Mouse (Mus musculus) T-cell, adult 2 months (primary cell): Measurements from ENCODE around the gene Prkce.

Source experiments
- DNase-seq: peaks from one replicate; pipeline ENCODE4 v3.0.0; 2022; ENCODE audit warnings: low spot score

The Prkce gene

DNA sequence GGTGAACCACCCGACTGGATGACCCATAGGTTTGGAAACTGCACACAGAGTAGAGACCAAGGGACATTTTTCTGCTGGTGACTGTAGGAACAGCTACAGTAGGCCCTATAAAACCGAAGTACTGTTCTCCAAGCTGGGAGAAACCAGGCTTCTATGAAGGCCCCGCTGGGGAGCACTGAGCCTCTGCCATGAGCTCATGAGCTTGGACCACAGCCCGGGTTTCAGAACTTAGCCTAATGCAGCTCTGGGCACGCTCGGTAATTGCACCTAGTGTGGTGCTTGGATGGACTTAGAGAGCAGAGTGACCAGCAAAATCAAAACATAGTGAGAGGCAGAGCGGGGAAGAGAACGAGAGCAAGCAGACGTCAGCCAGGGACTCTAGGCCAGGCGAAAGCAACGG, 134.7 kb downstream of the Prkce start:
- DNase-seq, result no peak

- no peak for DNase-seq
These were observed 135.3 kb downstream of the Prkce start for GRCm38 (mm10) chr17:86302861-86303331.

- DNase-seq, result no peak
These were observed 136.0 kb downstream of the Prkce start for GRCm38 (mm10) chr17:86303401-86304243.

- DNase-seq, result no peak
These were observed 137.5 kb downstream of the Prkce start for GRCm38 (mm10) chr17:86304923-86305630.

DNA sequence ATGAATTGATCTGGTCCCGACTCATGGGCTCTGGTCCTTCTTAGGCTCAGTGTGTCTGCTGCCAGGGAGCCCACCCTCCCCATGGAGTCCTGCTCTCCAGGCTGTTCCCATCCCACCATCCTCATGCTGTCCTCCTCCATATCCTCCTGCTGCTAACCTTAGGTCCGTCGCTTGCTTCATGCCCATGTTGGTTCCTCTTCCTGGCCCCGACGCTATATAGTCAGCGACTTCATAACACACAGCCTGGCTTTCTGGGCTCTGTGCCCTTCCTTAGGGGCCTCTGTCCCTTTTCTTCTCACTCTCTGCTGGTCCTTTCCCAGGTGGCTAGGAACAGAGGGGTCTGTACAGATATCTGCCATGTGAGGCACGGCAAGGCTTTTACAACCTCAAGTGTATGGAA, 138.6 kb downstream of the Prkce start:
- no peak for DNase-seq

DNA sequence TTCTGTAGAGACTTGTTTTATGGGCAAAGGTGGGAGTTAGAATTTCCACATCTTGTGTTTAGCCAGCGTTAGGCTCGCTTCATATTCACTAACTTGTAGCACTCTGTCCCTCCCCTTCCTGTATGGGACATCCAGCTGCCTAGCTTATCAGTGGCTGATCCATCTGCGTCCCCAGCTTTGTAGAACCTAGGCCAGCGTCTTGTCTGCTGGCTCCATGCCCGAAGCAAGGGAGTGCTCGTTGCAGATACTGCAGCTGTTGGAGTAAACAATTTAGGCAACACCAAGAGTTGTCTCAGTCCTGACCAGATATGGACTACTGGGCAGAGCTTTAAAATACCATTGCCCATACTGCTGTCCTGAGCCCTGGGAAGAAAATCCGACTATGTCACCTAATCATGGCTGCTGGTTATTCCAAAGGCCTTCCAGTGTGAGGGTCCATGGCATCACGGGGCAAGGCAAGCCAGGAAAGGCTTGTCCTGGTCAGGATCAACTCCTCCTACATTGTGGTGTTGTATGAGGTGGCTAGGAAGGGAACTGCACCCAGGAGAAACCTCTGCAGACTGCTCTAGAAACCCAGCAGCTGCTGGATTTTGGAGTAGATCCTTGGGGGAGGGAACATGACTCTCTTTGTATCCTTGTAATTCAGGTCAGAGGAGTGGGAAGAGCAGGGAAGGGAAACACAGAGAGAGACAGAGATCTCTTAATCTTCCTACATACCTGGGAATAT, 146.0 kb downstream of the Prkce start:
- no peak for DNase-seq

- DNase-seq, result no peak
These were observed 148.3 kb downstream of the Prkce start for GRCm38 (mm10) chr17:86315874-86316273.

- DNase-seq, result no peak
These were observed 149.2 kb downstream of the Prkce start for GRCm38 (mm10) chr17:86316771-86317170.

- no peak for DNase-seq
These were observed 149.6 kb downstream of the Prkce start for GRCm38 (mm10) chr17:86317197-86317596.

- DNase-seq, result no peak
These were observed 152.5 kb downstream of the Prkce start for GRCm38 (mm10) chr17:86319967-86320602.

DNA sequence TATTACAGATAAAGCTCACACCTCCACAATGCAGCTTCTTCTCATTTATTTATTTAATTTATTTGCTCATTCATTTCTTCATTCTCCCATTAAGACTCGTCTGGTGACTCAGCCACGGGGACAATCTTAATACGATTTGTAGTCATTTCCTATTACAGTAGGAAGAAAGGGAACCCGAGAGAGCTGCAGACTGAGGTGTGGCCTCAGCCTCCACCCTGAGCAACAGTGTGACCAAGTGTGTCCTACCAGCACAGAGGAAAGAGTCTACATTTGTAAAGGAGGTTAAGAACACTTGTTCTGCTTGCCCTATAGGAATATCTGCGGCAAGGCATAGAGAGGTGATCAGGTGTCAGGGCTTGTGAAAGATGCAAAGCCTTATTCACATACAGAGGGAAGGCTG, 155.3 kb downstream of the Prkce start:
- no peak for DNase-seq

GRCm38 (mm10) chr17:86323310-86323709, 155.7 kb downstream of the Prkce start:
- peak; percentile 65 for DNase-seq

GRCm38 (mm10) chr17:86323909-86324686, 156.5 kb downstream of the Prkce start:
- DNase-seq, result no peak

DNA sequence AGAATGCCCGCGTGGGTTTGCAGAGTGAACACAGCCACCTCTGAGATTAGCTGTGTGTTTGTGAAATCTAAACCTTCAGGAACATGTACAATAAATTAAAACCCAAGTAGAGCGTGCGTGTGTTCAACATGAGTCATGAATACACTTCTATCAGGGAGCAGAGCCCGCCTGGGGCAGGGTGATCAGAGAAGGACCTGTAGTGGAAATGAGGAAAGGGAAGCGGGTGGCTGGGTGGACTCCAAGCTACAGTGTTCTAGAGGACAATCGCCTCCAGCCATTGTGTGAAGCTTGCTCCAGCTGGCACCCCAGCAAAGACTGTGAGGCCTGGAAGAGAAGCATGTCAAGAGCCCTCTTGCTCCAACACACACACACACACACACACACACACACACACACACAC, 157.2 kb downstream of the Prkce start:
- DNase-seq, result no peak

DNA sequence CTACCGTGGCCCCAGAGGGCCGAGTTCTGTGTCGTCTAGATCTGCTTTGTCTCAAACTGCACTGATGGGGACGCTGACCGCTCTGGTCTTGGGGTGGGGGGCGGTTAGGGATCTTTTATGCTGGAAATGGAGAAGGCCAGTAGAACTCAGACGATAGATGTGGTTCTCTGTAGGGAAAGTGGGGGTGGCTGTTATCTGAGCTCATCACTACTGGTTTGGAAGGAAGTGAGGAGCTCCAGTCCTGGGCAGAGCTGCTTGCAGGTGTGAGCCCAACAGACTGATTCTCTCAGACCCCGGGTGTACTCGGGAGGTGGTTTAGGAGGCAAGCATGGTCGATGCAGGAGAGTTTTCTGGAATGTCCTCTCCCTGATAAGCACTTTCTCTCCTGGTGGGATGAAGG, 157.7 kb downstream of the Prkce start:
- peak; percentile 16 for DNase-seq

DNA sequence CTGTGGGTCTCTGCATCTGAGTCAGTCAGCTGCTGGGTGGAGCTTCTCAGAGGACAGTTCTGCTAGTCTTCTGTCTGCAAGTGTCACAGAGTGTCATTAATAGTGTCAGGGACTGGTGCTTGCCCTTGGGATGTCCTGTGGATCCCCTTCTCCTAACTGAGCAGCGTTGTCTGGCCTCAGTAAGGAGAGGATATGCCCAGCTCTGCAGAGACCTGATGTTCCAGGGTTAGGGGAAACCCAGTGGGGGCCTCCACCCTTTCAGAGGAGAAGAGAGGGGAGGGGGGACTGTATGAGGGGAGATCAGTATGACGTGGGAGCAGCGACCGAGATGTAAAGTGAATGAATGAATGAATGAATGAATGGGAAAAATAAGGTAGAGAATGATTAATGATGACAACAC, 160.4 kb downstream of the Prkce start:
- no peak for DNase-seq

DNA sequence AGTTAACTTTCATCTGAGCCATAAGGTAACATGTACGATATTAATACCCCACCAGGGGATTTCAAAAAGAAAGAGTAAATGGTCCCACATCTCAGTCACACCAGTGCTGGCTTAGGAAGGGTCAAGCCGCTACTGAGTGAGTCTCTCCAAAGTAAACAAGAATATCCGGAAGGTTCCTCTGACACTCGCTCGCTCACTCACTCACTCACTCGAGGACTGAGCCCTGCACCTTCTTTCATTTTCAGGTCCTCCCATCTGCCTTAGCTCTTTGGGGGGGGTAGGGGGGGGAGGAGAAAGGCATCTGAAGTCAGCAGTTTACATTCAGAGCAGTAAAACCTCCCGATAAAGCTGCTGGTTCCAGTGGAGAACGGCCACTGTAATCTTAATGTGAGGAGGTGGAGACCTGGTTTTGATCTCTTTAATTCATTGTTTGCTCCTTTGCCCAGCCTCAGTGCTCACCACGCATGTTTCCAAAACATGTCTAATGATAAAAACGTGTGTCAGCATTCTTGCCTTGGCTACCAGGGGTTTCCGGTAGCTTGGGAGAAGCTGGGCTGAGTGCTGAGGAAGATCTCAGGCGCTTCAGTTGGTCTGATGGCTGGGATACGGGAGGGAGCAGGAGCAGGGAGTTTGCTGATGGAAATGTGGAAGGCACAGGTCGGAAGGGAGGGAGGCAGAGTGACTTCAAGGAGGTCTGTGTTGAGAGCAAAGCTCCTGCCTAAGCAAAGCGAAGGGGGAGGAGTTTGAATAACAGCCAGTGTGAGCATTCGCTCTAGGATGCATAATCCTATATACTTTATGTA, 161.9 kb downstream of the Prkce start:
- DNase-seq, result no peak

DNA sequence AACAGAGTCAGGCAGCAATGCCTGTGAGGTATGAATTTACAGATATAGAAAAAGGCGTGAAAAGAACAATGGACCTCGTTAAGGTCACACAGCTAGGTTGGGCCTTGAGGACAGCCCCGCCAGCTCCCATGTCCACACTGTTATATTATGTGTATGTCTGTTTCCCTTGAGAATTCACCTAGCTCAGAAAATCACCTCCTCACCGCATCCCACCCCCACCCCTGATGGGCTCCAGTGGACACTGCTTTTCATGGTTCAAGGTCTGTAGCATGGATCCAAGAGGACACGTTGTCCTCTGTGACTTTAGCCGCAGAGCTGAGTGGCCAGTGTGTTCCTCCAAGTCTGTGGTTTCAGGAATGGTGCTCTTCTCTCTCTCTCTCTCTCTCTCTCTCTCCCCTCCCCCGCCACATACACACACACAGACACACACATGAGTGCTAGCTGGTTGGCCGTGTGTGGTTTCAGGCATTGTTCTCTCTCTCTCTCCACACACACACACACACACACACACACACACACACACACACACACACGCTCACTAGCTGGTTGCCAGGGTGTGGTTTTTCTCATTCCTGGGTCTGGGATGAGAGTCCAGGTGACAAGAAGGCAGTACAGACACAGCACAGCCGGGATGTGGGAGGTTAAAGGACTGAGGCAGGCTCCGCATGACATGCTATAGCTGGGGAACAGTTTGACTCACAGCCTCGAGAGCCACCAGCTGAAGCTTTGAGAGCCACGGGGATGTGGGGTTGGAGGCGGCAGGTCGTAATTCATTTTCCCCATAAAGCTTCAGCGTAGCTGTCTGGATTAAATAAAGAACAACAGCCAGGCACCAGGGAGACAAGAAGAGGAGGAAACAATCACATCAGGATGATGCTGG, 162.7 kb downstream of the Prkce start:
- DNase-seq, result no peak

GRCm38 (mm10) chr17:86331835-86332234, 164.2 kb downstream of the Prkce start:
- DNase-seq, result no peak

DNA sequence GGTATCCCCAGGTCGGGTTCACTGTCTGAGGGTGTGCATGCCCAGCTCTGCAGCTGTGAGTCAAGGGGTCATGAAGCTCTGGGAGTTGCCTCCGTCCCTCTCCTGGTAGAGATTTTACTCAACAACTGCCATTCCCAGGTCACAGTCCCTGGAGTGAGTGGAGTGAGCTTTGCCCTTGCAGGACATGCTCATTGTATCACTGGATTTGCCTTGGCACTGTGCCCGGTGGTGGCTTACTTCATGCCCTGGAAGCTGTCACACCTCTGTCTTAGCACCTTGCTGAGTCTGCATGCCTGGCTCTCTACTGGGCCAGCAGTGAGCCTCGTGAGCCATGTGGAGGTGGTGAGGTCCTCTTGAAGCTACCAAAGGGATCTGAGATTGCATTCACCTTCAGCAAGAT, 167.4 kb downstream of the Prkce start:
- no peak for DNase-seq
